Comparison of ENCODE assay signal across 8 mouse cellular contexts in genomic region chr7:16207496-16207895, GRCm38 (mm10). TPM values are rescaled to one million over a fixed set of nuclear protein-coding genes. Genes with fewer than 3 reads are reported as not detected.
DNase-seq lines count a peak whose midpoint lies in the region; ATAC-seq lines count a peak whose summit lies in the region.

No protein-coding gene starts in this region.

- no peaks in the 10 kb centered on the region for H3K9me3 ChIP-seq in stomach, embryonic 15.5 days

- no peak overlapping the region for H3K4me2 ChIP-seq in stomach, embryonic 15.5 days

- no peak overlapping the region for H3K9ac ChIP-seq in stomach, embryonic 15.5 days

- 83% methylated on average over 10 of the region's 10 CpGs for WGBS in stomach, embryonic 15.5 days

- ATAC-seq in stomach, embryonic 15.5 days (ENCODE audit: insufficient read depth, low FRiP score, low read depth) = no peak

- H3K36me3 ChIP-seq in stomach, embryonic 15.5 days = peaks cover 21% of the 10 kb centered on the region; the same call in 1 of the 2 replicates

- no peaks in the 10 kb centered on the region for H3K4me1 ChIP-seq in stomach, embryonic 15.5 days

- no peaks in the 10 kb centered on the region for H3K27me3 ChIP-seq in stomach, embryonic 15.5 days (replicated peaks)

- peak; percentile 26 to 63 for DNase-seq in heart, adult 9 months (ENCODE audit: low spot score in 2 of 2)
- no peak for DNase-seq in heart, postnatal 4 days
- DNase-seq in A20 (ENCODE audit: low read depth, low spot score) = peak; percentile 46
- DNase-seq in brain, adult 2 months (ENCODE audit: low read depth, low spot score) = peak; percentile 89
- DNase-seq in left cerebral cortex, adult 9 months (ENCODE audit: low spot score in 2 of 2) = peak; percentile 58 to 76
- no peak for DNase-seq in kidney, adult 8-10 months
- DNase-seq in cerebellum, adult 8-10 months = no peak

- 0 out of 2 replicates have a peak overlapping the region, but pooled peaks have one; percentile 16 for H3K27ac ChIP-seq in stomach, embryonic 15.5 days

- no peak overlapping the region for H3K4me3 ChIP-seq in stomach, embryonic 15.5 days (replicated peaks)

RNA-seq across cellular contexts. Expression of gene Dhx34, which starts 14.3 kb away (rescaled TPM):
- total RNA-seq in heart, postnatal 4 days (2021) = 10 to 100 TPM in 1 of 2 experiments, 1 to 10 TPM in 1; 9.5 to 11.0 TPM
- 37.9 and 55.3 TPM in 2 replicates for polyA plus RNA-seq in stomach, embryonic 15.5 days (2015; fragmentation: Nextera tagmentation; extraction: Ambion mirVana)

RNA-seq across cellular contexts. Expression of gene Meis3, which starts 32.6 kb away (rescaled TPM):
- total RNA-seq in heart, postnatal 4 days (2021) = 1 to 10 TPM; 8.6 to 9.4 TPM
- 28.2 and 28.8 TPM in 2 replicates for polyA plus RNA-seq in stomach, embryonic 15.5 days (2015; fragmentation: Nextera tagmentation; extraction: Ambion mirVana)

RNA-seq across cellular contexts. Expression of gene C5ar2, which starts 36.5 kb away (rescaled TPM):
- under 1 TPM; 0.45 to 0.50 TPM for total RNA-seq in heart, postnatal 4 days (2021)
- 0.28 and 0.37 TPM in 2 replicates for polyA plus RNA-seq in stomach, embryonic 15.5 days (2015; fragmentation: Nextera tagmentation; extraction: Ambion mirVana)

RNA-seq across cellular contexts. Expression of gene C5ar1, which starts 51.8 kb away (rescaled TPM):
- total RNA-seq in heart, postnatal 4 days (2021) = 1 to 10 TPM; 1.8 to 1.9 TPM
- 3.7 and 4.1 TPM in 2 replicates for polyA plus RNA-seq in stomach, embryonic 15.5 days (2015; fragmentation: Nextera tagmentation; extraction: Ambion mirVana)

Comparison
In these comparisons a context has a peak if more than half of its experiments do, and no peak if none do; other contexts are left out.
1. DNase-seq: peak in heart, adult 9 months (2 of 2), A20 (single experiment), brain, adult 2 months (single experiment) and left cerebral cortex, adult 9 months (2 of 2); none in heart, postnatal 4 days (single experiment), kidney, adult 8-10 months (0 of 2) and cerebellum, adult 8-10 months (single experiment).